Mouse (Mus musculus) gastrocnemius, postnatal 14 days (tissue): ENCODE results near the gene Slc8a1. TPM values are rescaled to one million over a fixed set of nuclear protein-coding genes. Genes with fewer than 3 reads are reported as not detected.

Experiments used
- DNase-seq: peaks from one replicate; pipeline ENCODE4 v3.0.0; 2021; ENCODE audit warnings: mixed read lengths
- intact Hi-C: fragments of 180-260 bp; cut with DNase I; formaldehyde crosslinking; loops from one replicate; pipeline ENCODE4 v1.15.1; 2025; ENCODE audit warnings: low total_unique reads
- total RNA-seq, 2 experiments: library from RNA; stranded (reverse); gene quantifications; 2 replicates each; pipeline ENCODE4 v1.2.3; 2021

The Slc8a1 gene
- total RNA-seq, 2 experiments from 2014 or later = 11.9 to 14.4 TPM

DNA sequence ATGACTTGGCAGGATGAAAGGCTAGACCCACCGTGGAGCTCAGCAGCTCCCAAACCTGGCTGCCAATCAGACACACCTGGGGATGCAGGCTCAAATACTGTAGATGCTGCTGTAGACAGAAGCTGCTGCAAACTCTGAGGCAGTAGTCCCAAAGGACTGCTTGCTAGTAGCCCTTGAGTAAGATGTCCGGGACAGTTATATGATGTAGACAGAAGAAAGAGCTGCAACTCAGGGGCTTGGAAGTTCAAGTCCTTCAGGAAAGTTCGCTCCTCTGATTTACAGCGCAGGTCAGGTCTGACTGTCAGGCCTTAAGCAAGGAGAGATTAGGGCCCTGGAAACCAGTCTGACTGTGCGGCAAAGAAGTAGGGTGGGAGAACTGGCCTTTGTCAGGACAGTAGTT, 66.9 kb downstream of the Slc8a1 start:
- DNase-seq = no peak
- intact Hi-C loops = no loop called here

GRCm38 (mm10) chr17:81669816-81670691, 68.1 kb downstream of the Slc8a1 start:
- DNase-seq = peak; percentile 72

DNA sequence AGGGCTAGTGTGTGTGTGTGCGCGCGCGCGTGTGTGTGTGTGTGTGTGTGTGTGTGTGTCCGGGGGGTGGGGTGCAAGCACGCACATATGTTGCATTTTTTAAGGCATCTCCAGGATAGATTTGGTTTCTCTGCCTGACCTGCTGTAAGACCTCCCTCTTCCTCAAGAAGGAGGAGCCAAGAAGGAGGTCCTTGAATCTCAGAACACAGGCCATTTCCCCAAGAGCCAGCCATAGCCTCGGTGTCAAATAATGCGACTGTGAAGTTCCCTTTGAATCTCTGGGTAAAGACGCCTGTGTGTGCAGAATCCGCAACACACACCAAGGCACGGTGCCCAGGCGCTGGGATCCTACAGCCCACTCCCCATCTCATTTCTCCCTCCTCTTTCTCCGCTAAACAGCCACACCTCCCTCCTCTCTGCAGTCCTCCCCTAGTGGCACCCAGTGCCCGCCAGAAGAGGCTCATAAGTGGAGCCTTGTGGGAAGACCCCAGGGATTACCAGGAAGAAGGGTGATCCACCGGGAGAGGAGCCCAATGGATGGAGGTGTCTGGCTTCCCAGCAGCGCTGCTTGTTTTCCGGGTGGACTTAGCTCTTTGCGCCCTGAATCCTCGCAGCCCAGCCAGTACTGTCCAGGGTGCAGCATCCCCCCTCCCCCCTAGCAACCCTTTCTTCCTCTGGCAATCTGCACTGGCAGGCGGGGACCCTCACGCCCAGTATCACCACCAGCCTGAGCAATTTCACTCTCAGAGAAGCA, 68.9 kb downstream of the Slc8a1 start:
- peak; percentile 22 for DNase-seq
- intact Hi-C loops = no loop called here

More at GRCm38 (mm10) chr17:81669816-81670691, 68.1 kb downstream of the Slc8a1 start:
- intact Hi-C loops = no loop called here

- DNase-seq = no peak
- intact Hi-C loops = no loop called here
Observed at GRCm38 (mm10) chr17:81668466-81668865, 69.7 kb downstream of the Slc8a1 start.

GRCm38 (mm10) chr17:81667935-81668334, 70.2 kb downstream of the Slc8a1 start:
- intact Hi-C loops = no loop called here
- no peak for DNase-seq

DNA sequence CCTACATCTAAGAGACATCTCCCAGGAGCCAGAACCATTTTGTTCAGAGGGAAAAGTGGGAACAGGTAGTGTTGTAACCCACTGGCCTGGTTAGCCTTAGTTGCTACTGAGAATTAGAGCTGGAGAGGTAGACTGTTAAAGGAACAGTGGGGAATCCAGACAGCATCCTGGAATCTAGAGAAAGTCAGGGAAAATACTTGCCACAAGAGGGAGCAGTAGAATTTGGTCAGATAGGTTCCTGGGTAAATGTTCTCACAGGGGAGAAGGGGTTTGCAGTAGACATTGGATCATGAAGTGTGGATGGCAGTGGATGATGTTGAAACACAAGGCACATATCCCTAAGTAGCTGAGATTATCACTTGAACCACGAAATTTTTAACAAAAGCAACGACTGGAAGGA, 71.6 kb downstream of the Slc8a1 start:
- DNase-seq = no peak
- intact Hi-C loops = no loop called here

GRCm38 (mm10) chr17:81664916-81665315, 73.3 kb downstream of the Slc8a1 start:
- intact Hi-C loops = no loop called here
- no peak for DNase-seq

- DNase-seq = no peak
- intact Hi-C loops = no loop called here
Observed at GRCm38 (mm10) chr17:81657828-81658227, 80.3 kb downstream of the Slc8a1 start.

- no peak for DNase-seq
- intact Hi-C loops = no loop called here
Observed at GRCm38 (mm10) chr17:81654548-81654947, 83.6 kb downstream of the Slc8a1 start.

- intact Hi-C loops = no loop called here
- no peak for DNase-seq
Observed at GRCm38 (mm10) chr17:81652958-81653357, 85.2 kb downstream of the Slc8a1 start.

GRCm38 (mm10) chr17:81636822-81637221, 101.4 kb downstream of the Slc8a1 start:
- DNase-seq = no peak
- intact Hi-C loops = no loop called here

DNA sequence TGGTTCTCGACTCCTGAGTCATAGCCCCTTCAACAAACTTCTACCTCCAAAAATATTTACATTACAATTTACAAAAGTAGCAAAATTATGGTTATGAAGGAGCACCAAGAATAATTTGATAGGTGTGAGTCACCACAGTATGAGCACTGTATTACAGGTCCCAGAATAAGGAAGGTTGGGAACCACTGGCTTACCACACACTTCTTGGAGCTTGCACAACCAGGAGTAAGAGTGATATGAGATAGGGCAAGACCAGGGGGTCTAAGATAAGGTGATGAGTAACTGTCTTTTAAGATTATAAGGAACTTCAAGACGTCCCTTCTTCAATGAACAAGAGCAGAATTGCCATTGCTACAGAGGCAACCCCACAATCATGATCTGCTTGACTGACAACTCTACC, 107.7 kb downstream of the Slc8a1 start:
- DNase-seq = no peak
- intact Hi-C loops = no loop called here

- peak; percentile 34 for DNase-seq
Observed at GRCm38 (mm10) chr17:81621188-81621644, 117.0 kb downstream of the Slc8a1 start.

GRCm38 (mm10) chr17:81618461-81618860, 119.7 kb downstream of the Slc8a1 start:
- no peak for DNase-seq
- intact Hi-C loops = no loop called here

More at GRCm38 (mm10) chr17:81621188-81621644, 117.0 kb downstream of the Slc8a1 start:
- intact Hi-C loops = no loop called here

DNA sequence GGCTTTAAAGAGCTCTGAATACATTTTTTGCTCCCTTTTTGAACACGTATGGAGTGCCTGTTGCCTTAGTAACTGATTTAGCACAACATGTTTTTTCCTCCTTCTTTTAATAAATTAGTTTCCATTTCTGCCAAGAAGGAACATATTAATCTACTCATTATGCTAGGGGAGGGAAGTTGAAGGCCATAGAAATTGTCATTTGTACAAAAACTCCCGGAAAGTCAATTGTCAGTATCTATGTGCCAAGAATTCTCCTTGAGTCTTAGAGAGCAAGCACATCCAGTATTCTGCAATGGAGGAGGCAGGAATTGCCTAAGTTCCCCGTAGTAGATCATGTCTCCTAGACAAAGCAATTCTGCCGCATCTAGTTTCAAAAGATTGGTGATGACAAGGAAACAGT, 121.9 kb downstream of the Slc8a1 start:
- intact Hi-C loops = no loop called here
- DNase-seq = no peak

- no peak for DNase-seq
- intact Hi-C loops = no loop called here
Observed at GRCm38 (mm10) chr17:81615391-81615790, 122.8 kb downstream of the Slc8a1 start.

GRCm38 (mm10) chr17:81607515-81607914, 130.7 kb downstream of the Slc8a1 start:
- DNase-seq = no peak
- intact Hi-C loops = no loop called here

- intact Hi-C loops = no loop called here
- DNase-seq = no peak
Observed at GRCm38 (mm10) chr17:81606084-81606483, 132.1 kb downstream of the Slc8a1 start.

- intact Hi-C loops = no loop called here
- DNase-seq = no peak
Observed at GRCm38 (mm10) chr17:81605219-81605660, 132.9 kb downstream of the Slc8a1 start.

- intact Hi-C loops = no loop called here
- DNase-seq = no peak
Observed at GRCm38 (mm10) chr17:81599072-81599471, 139.1 kb downstream of the Slc8a1 start.
